In the genomic region with DNA sequence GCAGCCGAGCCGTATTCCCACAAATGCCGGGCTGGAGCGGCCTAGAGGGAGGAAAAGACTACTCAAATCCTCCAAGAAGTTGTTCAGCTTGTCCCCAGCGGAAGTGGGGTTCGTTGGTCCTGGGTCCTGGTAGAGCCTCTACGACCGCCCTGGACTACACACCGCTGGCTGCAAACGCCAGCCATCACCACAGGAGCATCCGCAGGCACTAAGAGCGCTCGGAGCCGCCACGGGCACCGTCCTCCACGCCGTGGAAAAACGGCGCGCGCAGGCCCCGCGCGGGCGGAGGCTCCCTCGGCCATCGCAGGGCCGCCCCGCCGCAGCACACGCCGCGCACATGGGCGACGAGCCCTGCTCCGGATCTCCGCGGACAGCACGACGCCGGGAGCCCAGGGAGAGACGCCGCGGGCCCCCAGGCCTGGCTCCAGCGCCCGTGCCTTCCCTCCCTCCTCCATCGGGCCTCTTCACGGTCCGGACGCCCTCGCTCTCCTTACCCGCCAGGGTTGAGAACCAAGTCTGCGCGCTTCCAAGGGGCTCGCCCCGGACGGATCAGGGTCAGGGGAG, we compare ENCODE assay signal across 8 mouse cellular contexts. TPM values are rescaled to one million over a fixed set of nuclear protein-coding genes. Genes with fewer than 3 reads are reported as not detected.
A peak's percentile ranks its signal among the peaks of the same experiment; 100 is the strongest.
DNase-seq lines count a peak whose midpoint lies in the region; ATAC-seq and TF ChIP-seq lines count a peak whose summit lies in the region.

No protein-coding gene starts in this region.

- peaks cover 7% of the 10 kb centered on the region for H3K4me1 ChIP-seq in heart, adult 2 months (ENCODE audit: control insufficient read depth, insufficient read depth, low read length)
- H3K4me1 ChIP-seq in CH12.LX (ENCODE audit: control insufficient read depth in 1 of 2, insufficient read depth in 2 of 2): peaks cover 5 to 33% of the 10 kb centered on the region in 2 experiments; a peak in 2 of 4 replicates
- peaks cover 13% of the 10 kb centered on the region; the same call in 1 of the 2 replicates for H3K4me1 ChIP-seq in embryonic facial prominence, embryonic 15.5 days
- H3K4me1 ChIP-seq in stomach, embryonic 15.5 days: no peaks in the 10 kb centered on the region

- H3K79me2 ChIP-seq in heart, adult 2 months (replicated peaks; ENCODE audit: control insufficient read depth, insufficient read depth, low read length): 0 out of 2 replicates have a peak, but pooled peaks cover 2% of the 10 kb centered on the region
- peaks cover 52% of the 10 kb centered on the region for H3K79me2 ChIP-seq in CH12.LX (replicated peaks; ENCODE audit: control insufficient read depth, extremely low read depth, insufficient read depth, poor library complexity, severe bottlenecking)

- TF ChIP-seq CTCF in heart, adult 2 months (IDR thresholded peaks at IDR 0.05): no peak
- TF ChIP-seq CTCF in CH12.LX (conservative IDR thresholded peaks at IDR 0.05 in 1 of 2, IDR thresholded peaks at IDR 0.05 in 1 of 2; ENCODE audit: low read depth in 2 of 2, low read length in 2 of 2): no peak

- in situ Hi-C loops in CH12.LX (cut with MboI; ENCODE audit: low pct_ligation_motif_present, low pct_unique_long_range_greater_than_20kb, low sequenced_read_pairs): no loop called here

- intact Hi-C loops in heart, adult 2 months (cut with DNase I): loop anchor here (5.0 to 10.0 kb wide), 2 partner anchors 125 to 193 kb away; partner anchors contain the start of genes Fmo1 and Mettl13
- intact Hi-C loops in heart, postnatal 14 days (cut with DNase I): no loop called here

- peak overlapping the region; percentile 91 for H3K27ac ChIP-seq in heart, adult 2 months
- peak overlapping the region; percentile 84 for H3K27ac ChIP-seq in CH12.LX (ENCODE audit: insufficient read depth, low read depth)
- H3K27ac ChIP-seq in embryonic facial prominence, embryonic 15.5 days (replicated peaks): peak overlapping the region; percentile 100
- H3K27ac ChIP-seq in stomach, embryonic 15.5 days: peak overlapping the region; percentile 100

- ATAC-seq in embryonic facial prominence, embryonic 15.5 days (ENCODE audit: insufficient number of reproducible peaks, low FRiP score, low TSS enrichment, low read depth): peak; percentile 83
- ATAC-seq in inflammation-experienced regulatory T-cells, adult 6 months: peak; percentile 44
- peak; percentile 82 for ATAC-seq in stomach, embryonic 15.5 days (ENCODE audit: insufficient read depth, low FRiP score, low read depth)

- no peak for TF ChIP-seq EP300 in heart, adult 2 months (IDR thresholded peaks at IDR 0.05; ENCODE audit: insufficient read depth, low read depth, low read length)
- TF ChIP-seq EP300 in CH12.LX (IDR thresholded peaks at IDR 0.05; ENCODE audit: low read length): no peak

- TF ChIP-seq RAD21 in CH12.LX (IDR thresholded peaks at IDR 0.05; ENCODE audit: low read depth, low read length): no peak

- 0% methylated on average over 56 of the region's 58 CpGs for WGBS in heart, adult 2 months
- under 1% methylated on average over 57 of the region's 58 CpGs for WGBS in embryonic facial prominence, embryonic 15.5 days
- under 1% methylated on average over 58 of the region's 58 CpGs for WGBS in stomach, embryonic 15.5 days

- 0 out of 2 replicates have a peak overlapping the region, but pooled peaks have one; percentile 98 for H3K4me2 ChIP-seq in CH12.LX (ENCODE audit: insufficient read depth, low read depth, poor library complexity, severe bottlenecking)
- H3K4me2 ChIP-seq in embryonic facial prominence, embryonic 15.5 days (replicated peaks): peak overlapping the region; percentile 54
- peak overlapping the region; percentile 63 for H3K4me2 ChIP-seq in stomach, embryonic 15.5 days

- no peaks in the 10 kb centered on the region for H3K27me3 ChIP-seq in heart, adult 2 months (ENCODE audit: control insufficient read depth, insufficient read depth, low read length)
- no peaks in the 10 kb centered on the region for H3K27me3 ChIP-seq in CH12.LX (replicated peaks)
- no peaks in the 10 kb centered on the region for H3K27me3 ChIP-seq in embryonic facial prominence, embryonic 15.5 days
- no peaks in the 10 kb centered on the region for H3K27me3 ChIP-seq in stomach, embryonic 15.5 days (replicated peaks)

- H3K36me3 ChIP-seq in heart, adult 2 months (ENCODE audit: control insufficient read depth, insufficient read depth, low read length): peaks cover 24% of the 10 kb centered on the region
- peaks cover 0 to 11% of the 10 kb centered on the region in 2 experiments for H3K36me3 ChIP-seq in CH12.LX (replicated peaks in 1 of 2; ENCODE audit: control insufficient read depth in 1 of 2, insufficient read depth in 1 of 2, low read length in 1 of 2)
- H3K36me3 ChIP-seq in embryonic facial prominence, embryonic 15.5 days: no peaks in the 10 kb centered on the region
- H3K36me3 ChIP-seq in stomach, embryonic 15.5 days: no peaks in the 10 kb centered on the region

- no peaks in the 10 kb centered on the region for H3K9me3 ChIP-seq in CH12.LX (replicated peaks; ENCODE audit: low read length)
- H3K9me3 ChIP-seq in embryonic facial prominence, embryonic 15.5 days (replicated peaks): no peaks in the 10 kb centered on the region
- no peaks in the 10 kb centered on the region for H3K9me3 ChIP-seq in stomach, embryonic 15.5 days

- peak overlapping the region; percentile 71 for H3K4me3 ChIP-seq in heart, adult 2 months
- H3K4me3 ChIP-seq in CH12.LX (replicated peaks in 1 of 3; ENCODE audit: low read depth in 2 of 3, low read length in 2 of 3, poor library complexity in 1 of 3): peak overlapping the region; percentile 93 to 98 (median 97)
- H3K4me3 ChIP-seq in embryonic facial prominence, embryonic 15.5 days (replicated peaks): peak overlapping the region; percentile 89
- H3K4me3 ChIP-seq in stomach, embryonic 15.5 days (replicated peaks): peak overlapping the region; percentile 99

- peak overlapping the region; percentile 94 for H3K9ac ChIP-seq in heart, adult 2 months (ENCODE audit: low read depth, low read length)
- H3K9ac ChIP-seq in CH12.LX (ENCODE audit: insufficient read depth, low read depth): peak overlapping the region; percentile 93
- peak overlapping the region; percentile 98 for H3K9ac ChIP-seq in embryonic facial prominence, embryonic 15.5 days
- peak overlapping the region; percentile 99 for H3K9ac ChIP-seq in stomach, embryonic 15.5 days

- dilution Hi-C loops in CH12.LX (cut with MboI; ENCODE audit: extremely low pct_ligation_motif_present, extremely low pct_unique_long_range_greater_than_20kb, low sequenced_read_pairs): no loop called here

- no peak for TF ChIP-seq POLR2A in heart, adult 2 months (IDR thresholded peaks at IDR 0.05; ENCODE audit: insufficient read depth, low read depth, low read length)
- TF ChIP-seq POLR2A in CH12.LX (IDR thresholded peaks at IDR 0.05; ENCODE audit: low read depth, low read length): no peak

- no peak for DNase-seq in heart, adult 2 months
- no peak for DNase-seq in heart, postnatal 14 days
- DNase-seq in CH12.LX (ENCODE audit: extremely low read depth): peak; percentile 19
- peak; percentile 27 for DNase-seq in lung, postnatal 36 days
- no peak for DNase-seq in urinary bladder, postnatal 4 days (ENCODE audit: low spot score in 2 of 2)

TF ChIP-seq in CH12.LX, 34 proteins besides CTCF, POLR2A, EP300 and RAD21:
- TF ChIP-seq USF2 (conservative IDR thresholded peaks at IDR 0.05; ENCODE audit: low read depth, low read length): no peak
- TF ChIP-seq MAFK (IDR thresholded peaks at IDR 0.05; ENCODE audit: insufficient replicate concordance, low read length): no peak
- 0 out of 2 replicates have a peak, but pooled peaks have one; percentile 14 for TF ChIP-seq SIN3A (IDR thresholded peaks at IDR 0.05; ENCODE audit: low read length)
- peak; percentile 49; the same call in 1 of the 2 replicates for TF ChIP-seq NRF1 (IDR thresholded peaks at IDR 0.05; ENCODE audit: low read depth, low read length)
- TF ChIP-seq TBP (conservative IDR thresholded peaks at IDR 0.05; ENCODE audit: low read depth, low read length): no peak
- TF ChIP-seq UBTF (IDR thresholded peaks at IDR 0.05; ENCODE audit: low read depth, low read length): peak; percentile 81; the same call in 1 of the 2 replicates
- TF ChIP-seq MYC (IDR thresholded peaks at IDR 0.05; ENCODE audit: low read depth, low read length): no peak
- no peak for TF ChIP-seq ELF1 (IDR thresholded peaks at IDR 0.05; ENCODE audit: low read depth, low read length)
- no peak for TF ChIP-seq GABPA (IDR thresholded peaks at IDR 0.05; ENCODE audit: insufficient replicate concordance, low read depth, low read length)
- TF ChIP-seq IRF4 (IDR thresholded peaks at IDR 0.05; ENCODE audit: low read depth, low read length): no peak
- no peak for TF ChIP-seq MAZ (IDR thresholded peaks at IDR 0.05; ENCODE audit: low read depth, low read length)
- TF ChIP-seq CHD1 (IDR thresholded peaks at IDR 0.05; ENCODE audit: low read depth, low read length): peak; percentile 73; the same call in 1 of the 2 replicates
- no peak for TF ChIP-seq SMC3 (IDR thresholded peaks at IDR 0.05; ENCODE audit: low read depth, low read length)
- TF ChIP-seq CHD2 (IDR thresholded peaks at IDR 0.05; ENCODE audit: low read length): no peak
- peak; percentile 74 for TF ChIP-seq MXI1 (IDR thresholded peaks at IDR 0.05; ENCODE audit: low read depth, low read length)

RNA-seq across cellular contexts. Expression of gene Prrc2c, which starts 0.4 kb away (rescaled TPM):
- 10 to 100 TPM; 71.7 to 72.0 TPM for total RNA-seq in heart, adult 2 months (2021)
- polyA plus RNA-seq in heart, adult 2 months (2012; rRNA removed): 20.0 and 24.3 TPM in 2 replicates
- total RNA-seq in heart, postnatal 14 days (2021): 10 to 100 TPM; 93.2 to 98.1 TPM
- total RNA-seq in CH12.LX (2012; rRNA removed) (59.8 and 63.4 TPM in 2 replicates), CH12.LX (2014; rRNA removed) (26.4 and 30.9 TPM in 2 replicates)
- 117 and 144 TPM in 2 replicates for polyA plus RNA-seq in CH12.LX (2012; ENCODE audit: insufficient read length, low read depth)
- 151 and 156 TPM in 2 replicates for polyA plus RNA-seq in embryonic facial prominence, embryonic 15.5 days (2015; fragmentation: Nextera tagmentation; extraction: Ambion mirVana)
- 100 to 1,000 TPM; 214 to 351 (median 255) TPM for polyA plus RNA-seq in inflammation-experienced regulatory T-cells, adult 6 months (2017; shearing (Covaris generic))
- polyA plus RNA-seq in stomach, embryonic 15.5 days (2015; fragmentation: Nextera tagmentation; extraction: Ambion mirVana): 125 and 144 TPM in 2 replicates

Comparison
In these comparisons a context has a peak if more than half of its experiments do, and no peak if none do; other contexts are left out.
1. DNase-seq: peak in CH12.LX (single experiment) and lung, postnatal 36 days (single experiment); none in heart, adult 2 months (0 of 2), heart, postnatal 14 days (0 of 2) and urinary bladder, postnatal 4 days (0 of 2).
2. Peak in every context shown above with its lines, with median percentiles within 50 percentile points of each other: H3K27ac ChIP-seq, H3K4me3 ChIP-seq, H3K9ac ChIP-seq, H3K4me2 ChIP-seq and ATAC-seq.